Mouse (Mus musculus) forebrain, embryonic 13.5 days (tissue): ENCODE measurements around the gene Erh. TPM values are rescaled to one million over a fixed set of nuclear protein-coding genes. Genes with fewer than 3 reads are reported as not detected.
A peak's percentile ranks its signal among the peaks of the same experiment; 100 is the strongest.

Source experiments
- ATAC-seq: fragments of 200-750 bp; cut with Nextera tagmentation; 2 replicates; pipeline ENCODE4 v1.8.0; 2017
- H3K27ac ChIP-seq: fragments of 300-500 bp; sonication (generic); 2 replicates; pipeline ENCODE4 v1.5.1; 2015; ENCODE audit warnings: inconsistent platforms, mild to moderate bottlenecking, moderate library complexity
- H3K27me3 ChIP-seq: fragments of 300-500 bp; sonication (generic); 2 replicates; pipeline ENCODE4 v1.6.1; 2015; ENCODE audit warnings: mild to moderate bottlenecking, inconsistent platforms
- H3K36me3 ChIP-seq: fragments of 300-500 bp; sonication (generic); 2 replicates; pipeline ENCODE4 v1.6.1; 2015; ENCODE audit warnings: mild to moderate bottlenecking, inconsistent platforms; ENCODE audit not compliant: poor library complexity, severe bottlenecking
- H3K4me1 ChIP-seq: fragments of 300-500 bp; sonication (generic); 2 replicates; pipeline ENCODE4 v1.6.1; 2015; ENCODE audit warnings: inconsistent platforms
- H3K4me2 ChIP-seq: fragments of 300-500 bp; sonication (generic); 2 replicates; pipeline ENCODE4 v1.6.1; 2015; ENCODE audit warnings: inconsistent platforms, mild to moderate bottlenecking, moderate library complexity
- H3K4me3 ChIP-seq: fragments of 300-500 bp; sonication (generic); 2 replicates; pipeline ENCODE4 v1.5.1; 2015; ENCODE audit warnings: mild to moderate bottlenecking, inconsistent platforms
- H3K9ac ChIP-seq: fragments of 300-500 bp; sonication (generic); 2 replicates; pipeline ENCODE4 v1.6.1; 2015; ENCODE audit warnings: mild to moderate bottlenecking, inconsistent platforms
- H3K9me3 ChIP-seq: fragments of 300-500 bp; sonication (generic); replicated peaks from 2 replicates; pipeline ENCODE4 v1.6.1; 2016; ENCODE audit warnings: inconsistent platforms
- WGBS: fragments of 180-500 bp; shearing (Covaris S2); methylation state at CpG from one replicate; pipeline ENCODE4 v1.1.7; 2015; 5-methylcytosine and 5-hydroxymethylcytosine counted together
- polyA plus RNA-seq: library from polyadenylated mRNA; unstranded; fragments of >200 nt; fragmentation: Nextera tagmentation; extraction: Ambion mirVana; gene quantifications from 2 replicates; pipeline ENCODE4 v1.2.1, GENCODE M21; 2015

Gene Erh
- polyA plus RNA-seq, 1 experiment from 2014 or later: 434 TPM

- 89% methylated on average over 3 of the region's 3 CpGs for WGBS
- ATAC-seq: no peak
- no peaks in the 10 kb centered on the region for H3K27me3 ChIP-seq
Observed at GRCm38 (mm10) chr12:80609928-80610327, 34.2 kb downstream of the Erh start.

DNA sequence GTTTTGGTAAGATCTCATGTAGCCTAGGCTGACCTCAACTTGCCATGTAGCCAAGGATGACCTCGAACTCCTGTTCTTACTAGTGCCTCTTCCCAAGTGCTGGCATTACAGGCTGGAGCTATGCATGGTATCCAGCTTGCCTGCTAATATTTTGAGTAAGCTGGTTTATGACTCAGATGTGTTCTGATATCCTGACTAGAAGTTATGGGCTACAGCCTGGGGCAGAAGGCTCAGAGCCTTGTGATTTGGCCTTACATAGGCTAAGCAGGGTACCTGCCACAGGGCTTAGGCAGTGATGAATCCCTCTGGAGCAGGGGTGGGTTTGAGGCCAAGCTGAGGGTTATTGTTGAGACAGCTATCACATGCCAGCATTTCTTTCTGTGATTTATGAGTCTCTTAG, 35.6 kb downstream of the Erh start:
- no peak overlapping the region for H3K9ac ChIP-seq
- no peak for ATAC-seq
- no peak overlapping the region for H3K4me3 ChIP-seq
- no peaks in the 10 kb centered on the region for H3K9me3 ChIP-seq
- 0 out of 2 replicates have a peak, but pooled peaks cover 4% of the 10 kb centered on the region for H3K4me1 ChIP-seq
- no peaks in the 10 kb centered on the region for H3K27me3 ChIP-seq
- H3K27ac ChIP-seq: no peak overlapping the region
- 89% methylated on average over 1 of the region's 1 CpGs for WGBS
- peaks cover 9% of the 10 kb centered on the region; the same call in 1 of the 2 replicates for H3K36me3 ChIP-seq
- H3K4me2 ChIP-seq: no peak overlapping the region

More at GRCm38 (mm10) chr12:80609928-80610327, 34.2 kb downstream of the Erh start:
- Histone ChIP-seq H3K4me2 (no peak overlapping the region), H3K36me3 (peaks cover 2% of the 10 kb centered on the region; the same call in 1 of the 2 replicates), H3K9me3 (no peaks in the 10 kb centered on the region), H3K27ac (no peak overlapping the region), H3K9ac (no peak overlapping the region), H3K4me1 (no peaks in the 10 kb centered on the region), H3K4me3 (no peak overlapping the region)

DNA sequence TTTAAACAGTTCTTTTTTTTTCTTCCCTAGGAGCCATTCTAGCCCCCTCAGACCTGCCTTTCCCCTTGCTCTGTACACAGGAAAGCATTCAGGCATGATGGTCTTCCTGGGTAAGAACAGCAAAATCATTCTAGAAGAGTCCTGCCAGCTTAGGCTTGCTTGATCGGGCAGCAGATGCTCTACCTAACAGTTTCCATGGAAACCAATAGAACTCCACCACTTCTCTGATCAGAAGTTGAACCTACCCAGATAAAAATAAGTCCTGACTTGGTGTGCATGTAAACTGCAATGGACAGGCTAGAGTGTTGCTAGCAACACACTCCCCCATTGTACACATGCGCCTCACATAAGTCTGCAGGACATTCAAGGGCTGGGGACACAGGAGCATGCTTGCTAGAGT, 39.9 kb downstream of the Erh start:
- Histone ChIP-seq H3K4me3 (no peak overlapping the region), H3K9me3 (no peaks in the 10 kb centered on the region), H3K4me1 (0 out of 2 replicates have a peak, but pooled peaks cover 6% of the 10 kb centered on the region), H3K36me3 (peaks cover 30% of the 10 kb centered on the region), H3K9ac (no peak overlapping the region), H3K27me3 (no peaks in the 10 kb centered on the region), H3K4me2 (no peak overlapping the region), H3K27ac (no peak overlapping the region)
- 85% methylated on average over 2 of the region's 2 CpGs for WGBS
- no peak for ATAC-seq

DNA sequence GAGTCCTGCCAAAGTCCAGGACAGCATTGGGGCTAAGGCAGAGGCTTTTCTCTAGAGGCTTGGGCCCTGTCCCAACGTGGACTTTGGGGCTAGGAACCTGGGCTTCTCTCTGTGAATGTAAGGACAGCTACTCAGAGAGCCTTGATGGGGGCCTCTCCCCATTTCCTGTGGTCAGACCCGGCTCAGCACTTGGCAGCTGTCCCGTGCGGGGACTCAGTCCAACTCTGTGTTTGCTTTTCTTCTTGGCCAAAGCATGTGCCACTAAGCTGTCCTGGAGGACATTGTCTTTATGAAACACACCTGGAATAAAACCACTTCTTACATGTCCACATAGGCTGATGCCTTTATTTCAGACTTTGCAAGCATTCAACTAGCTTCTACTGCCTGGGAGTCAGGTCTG, 40.6 kb downstream of the Erh start:
- Histone ChIP-seq H3K9me3 (no peaks in the 10 kb centered on the region), H3K4me1 (0 out of 2 replicates have a peak, but pooled peaks cover 10% of the 10 kb centered on the region), H3K27me3 (no peaks in the 10 kb centered on the region), H3K4me2 (no peak overlapping the region), H3K4me3 (no peak overlapping the region), H3K27ac (peak overlapping the region; percentile 36; the same call in 1 of the 2 replicates), H3K9ac (no peak overlapping the region), H3K36me3 (peaks cover 30% of the 10 kb centered on the region)
- no peak for ATAC-seq
- 68% methylated on average over 4 of the region's 4 CpGs for WGBS

DNA sequence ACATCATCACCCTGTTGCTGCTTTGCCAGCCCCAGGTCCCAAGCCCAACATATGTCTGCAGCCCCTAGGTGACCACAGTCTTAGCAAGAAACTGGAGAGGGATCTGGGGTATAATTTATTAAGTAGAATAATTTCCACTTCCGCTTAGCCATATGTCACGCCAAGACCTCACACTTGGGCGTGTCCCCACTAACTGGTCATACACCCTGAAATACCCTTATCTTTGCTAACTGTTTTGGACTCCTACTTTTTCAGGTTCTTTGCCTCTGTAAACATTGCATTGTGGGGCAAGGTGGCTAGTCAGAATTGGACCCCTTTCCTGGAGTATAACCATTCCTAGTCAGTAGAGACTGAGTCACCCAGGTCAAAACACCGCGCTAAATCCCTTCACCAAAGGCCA, 41.7 kb downstream of the Erh start:
- H3K9me3 ChIP-seq: no peaks in the 10 kb centered on the region
- no peak overlapping the region for H3K4me2 ChIP-seq
- H3K9ac ChIP-seq: no peak overlapping the region
- 0 out of 2 replicates have a peak, but pooled peaks cover 12% of the 10 kb centered on the region for H3K4me1 ChIP-seq
- H3K27me3 ChIP-seq: no peaks in the 10 kb centered on the region
- H3K4me3 ChIP-seq: no peak overlapping the region
- 97% methylated on average over 5 of the region's 5 CpGs for WGBS
- no peak overlapping the region for H3K27ac ChIP-seq
- H3K36me3 ChIP-seq: peaks cover 31% of the 10 kb centered on the region
- ATAC-seq: no peak

GRCm38 (mm10) chr12:80601597-80602269, 42.4 kb downstream of the Erh start:
- Histone ChIP-seq H3K27ac (no peak overlapping the region), H3K4me1 (0 out of 2 replicates have a peak, but pooled peaks cover 12% of the 10 kb centered on the region), H3K9ac (no peak overlapping the region), H3K4me2 (no peak overlapping the region), H3K27me3 (no peaks in the 10 kb centered on the region), H3K9me3 (no peaks in the 10 kb centered on the region), H3K4me3 (no peak overlapping the region), H3K36me3 (peaks cover 38% of the 10 kb centered on the region)
- no peak for ATAC-seq
- WGBS: 91% methylated on average over 9 of the region's 9 CpGs

DNA sequence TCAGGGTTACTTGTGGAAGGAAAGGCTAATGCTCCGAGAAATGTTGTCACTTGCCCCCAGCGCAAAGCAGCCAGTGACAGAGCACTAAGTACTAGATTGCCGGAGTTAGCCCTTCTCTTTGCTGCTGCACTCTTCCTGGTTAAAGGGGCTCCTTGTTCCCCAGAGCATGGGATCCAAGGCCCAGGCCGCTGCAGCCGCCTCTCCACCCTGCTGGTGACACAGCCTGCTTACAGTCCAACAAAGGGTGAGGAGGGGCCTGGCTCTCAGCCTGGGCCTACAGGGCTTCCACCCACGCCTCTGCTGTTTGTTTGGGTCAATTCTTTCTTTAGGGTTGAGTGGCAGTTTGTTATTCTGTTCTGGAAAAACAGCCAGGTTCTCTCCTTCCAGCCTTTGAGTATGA, 45.4 kb downstream of the Erh start:
- Histone ChIP-seq H3K36me3 (peaks cover 44% of the 10 kb centered on the region), H3K9me3 (no peaks in the 10 kb centered on the region), H3K9ac (no peak overlapping the region), H3K4me1 (0 out of 2 replicates have a peak, but pooled peaks cover 10% of the 10 kb centered on the region), H3K27me3 (no peaks in the 10 kb centered on the region), H3K4me3 (no peak overlapping the region), H3K27ac (peak overlapping the region; percentile 60; the same call in 1 of the 2 replicates), H3K4me2 (no peak overlapping the region)
- ATAC-seq: peak; percentile 82
- WGBS: 36% methylated on average over 6 of the region's 6 CpGs

GRCm38 (mm10) chr12:80598236-80598635, 45.9 kb downstream of the Erh start:
- no peak overlapping the region for H3K4me3 ChIP-seq
- no peak overlapping the region for H3K9ac ChIP-seq
- ATAC-seq: no peak
- H3K36me3 ChIP-seq: peaks cover 50% of the 10 kb centered on the region
- no peaks in the 10 kb centered on the region for H3K9me3 ChIP-seq
- 0 out of 2 replicates have a peak, but pooled peaks cover 5% of the 10 kb centered on the region for H3K4me1 ChIP-seq
- H3K4me2 ChIP-seq: no peak overlapping the region
- peak overlapping the region; percentile 60 for H3K27ac ChIP-seq
- WGBS: 55% methylated on average over 7 of the region's 7 CpGs
- no peaks in the 10 kb centered on the region for H3K27me3 ChIP-seq

DNA sequence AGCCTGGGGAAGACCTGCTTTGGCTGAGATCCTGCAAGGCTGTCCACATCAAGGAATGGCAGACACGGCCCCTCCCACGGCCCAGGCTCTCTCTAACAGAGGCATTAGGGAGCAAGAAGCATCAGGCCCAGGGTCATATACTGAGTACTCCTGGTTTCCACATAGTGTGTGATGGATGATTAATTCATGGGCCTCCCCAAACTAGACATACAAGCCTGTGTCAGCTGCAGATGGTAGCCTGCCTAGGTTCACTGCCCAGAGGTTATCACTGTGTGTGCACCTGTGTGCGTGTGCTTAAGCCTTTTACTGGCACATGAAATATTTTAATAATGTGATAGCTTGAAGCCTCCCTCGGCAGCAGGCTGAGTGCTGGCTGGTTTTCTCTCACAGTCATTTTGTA, 48.2 kb downstream of the Erh start:
- WGBS: 90% methylated on average over 4 of the region's 4 CpGs
- no peak for ATAC-seq
- H3K27ac ChIP-seq: no peak overlapping the region
- no peaks in the 10 kb centered on the region for H3K9me3 ChIP-seq
- H3K36me3 ChIP-seq: peaks cover 49% of the 10 kb centered on the region
- H3K4me1 ChIP-seq: 0 out of 2 replicates have a peak, but pooled peaks cover 5% of the 10 kb centered on the region
- H3K4me2 ChIP-seq: no peak overlapping the region
- no peaks in the 10 kb centered on the region for H3K27me3 ChIP-seq
- H3K4me3 ChIP-seq: no peak overlapping the region
- no peak overlapping the region for H3K9ac ChIP-seq

GRCm38 (mm10) chr12:80595566-80595965, 48.6 kb downstream of the Erh start:
- H3K27me3 ChIP-seq: no peaks in the 10 kb centered on the region
- H3K36me3 ChIP-seq: peaks cover 50% of the 10 kb centered on the region
- H3K27ac ChIP-seq: no peak overlapping the region
- H3K9ac ChIP-seq: no peak overlapping the region
- no peak for ATAC-seq
- H3K4me2 ChIP-seq: no peak overlapping the region
- WGBS: 96% methylated on average over 4 of the region's 4 CpGs
- H3K9me3 ChIP-seq: no peaks in the 10 kb centered on the region
- H3K4me1 ChIP-seq: 0 out of 2 replicates have a peak, but pooled peaks cover 5% of the 10 kb centered on the region
- no peak overlapping the region for H3K4me3 ChIP-seq

- H3K27ac ChIP-seq: no peak overlapping the region
- 0 out of 2 replicates have a peak, but pooled peaks cover 5% of the 10 kb centered on the region for H3K4me1 ChIP-seq
- no peak overlapping the region for H3K9ac ChIP-seq
- H3K36me3 ChIP-seq: peaks cover 57% of the 10 kb centered on the region
- no peaks in the 10 kb centered on the region for H3K9me3 ChIP-seq
- H3K4me2 ChIP-seq: no peak overlapping the region
- H3K4me3 ChIP-seq: no peak overlapping the region
- H3K27me3 ChIP-seq: no peaks in the 10 kb centered on the region
- no peak for ATAC-seq
- WGBS: 95% methylated on average over 4 of the region's 4 CpGs
Observed at GRCm38 (mm10) chr12:80594781-80595180, 49.4 kb downstream of the Erh start.

DNA sequence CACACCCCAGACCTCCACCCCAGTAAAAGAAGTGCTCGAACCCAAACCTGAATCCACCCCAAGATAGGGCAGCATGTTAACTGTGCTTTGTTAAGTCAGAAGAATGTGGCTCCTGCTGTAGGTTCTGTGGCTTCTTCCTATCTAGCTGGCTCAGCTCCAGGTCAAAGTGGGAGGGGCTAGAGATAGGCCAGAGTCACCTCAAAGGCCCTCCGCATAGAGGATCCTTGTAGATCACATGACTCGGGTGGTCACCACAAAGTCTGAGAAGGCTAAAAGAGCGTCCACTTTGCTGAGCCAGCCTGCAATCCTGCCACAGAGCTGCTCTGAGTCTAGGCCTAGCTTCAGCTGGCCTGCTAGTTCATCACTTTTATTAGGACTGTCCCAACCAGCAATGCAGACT, 50.0 kb downstream of the Erh start:
- WGBS: 91% methylated on average over 4 of the region's 4 CpGs

More for the DNA sequence above, 50.0 kb downstream of the Erh start:
- Histone ChIP-seq H3K9me3 (no peaks in the 10 kb centered on the region), H3K27ac (no peak overlapping the region), H3K4me3 (no peak overlapping the region), H3K36me3 (peaks cover 63% of the 10 kb centered on the region), H3K4me2 (no peak overlapping the region), H3K27me3 (no peaks in the 10 kb centered on the region), H3K4me1 (0 out of 2 replicates have a peak, but pooled peaks cover 5% of the 10 kb centered on the region), H3K9ac (no peak overlapping the region)
- ATAC-seq: no peak
